Mouse (Mus musculus): ENCODE results near the gene Capzb. TPM values are rescaled to one million over a fixed set of nuclear protein-coding genes. Genes with fewer than 3 reads are reported as not detected.
A peak's percentile ranks its signal among the peaks of the same experiment; 100 is the strongest.

Capzb gene
- total RNA-seq, 2 experiments from 2014 or later = 157 to 415 TPM

- no peak for ATAC-seq (replicated peaks; ENCODE audit: poor library complexity)
Measured at GRCm38 (mm10) chr4:139179218-139179617, 13.5 kb upstream of the Capzb start.

- ATAC-seq (replicated peaks; ENCODE audit: poor library complexity) = peak; percentile 94
Measured at GRCm38 (mm10) chr4:139179731-139180625, 12.7 kb upstream of the Capzb start.

GRCm38 (mm10) chr4:139182511-139182910 is 10.2 kb upstream of the Capzb start:
- no peak for ATAC-seq (replicated peaks; ENCODE audit: poor library complexity)

- ATAC-seq (replicated peaks; ENCODE audit: poor library complexity) = no peak
Measured at GRCm38 (mm10) chr4:139185766-139186442, 6.8 kb upstream of the Capzb start.

- ATAC-seq (replicated peaks; ENCODE audit: poor library complexity) = peak; percentile 40
Measured at GRCm38 (mm10) chr4:139187930-139188329, 4.8 kb upstream of the Capzb start.

GRCm38 (mm10) chr4:139191605-139192498 is 847 bp upstream of the Capzb start:
- ATAC-seq (replicated peaks; ENCODE audit: poor library complexity) = no peak

DNA sequence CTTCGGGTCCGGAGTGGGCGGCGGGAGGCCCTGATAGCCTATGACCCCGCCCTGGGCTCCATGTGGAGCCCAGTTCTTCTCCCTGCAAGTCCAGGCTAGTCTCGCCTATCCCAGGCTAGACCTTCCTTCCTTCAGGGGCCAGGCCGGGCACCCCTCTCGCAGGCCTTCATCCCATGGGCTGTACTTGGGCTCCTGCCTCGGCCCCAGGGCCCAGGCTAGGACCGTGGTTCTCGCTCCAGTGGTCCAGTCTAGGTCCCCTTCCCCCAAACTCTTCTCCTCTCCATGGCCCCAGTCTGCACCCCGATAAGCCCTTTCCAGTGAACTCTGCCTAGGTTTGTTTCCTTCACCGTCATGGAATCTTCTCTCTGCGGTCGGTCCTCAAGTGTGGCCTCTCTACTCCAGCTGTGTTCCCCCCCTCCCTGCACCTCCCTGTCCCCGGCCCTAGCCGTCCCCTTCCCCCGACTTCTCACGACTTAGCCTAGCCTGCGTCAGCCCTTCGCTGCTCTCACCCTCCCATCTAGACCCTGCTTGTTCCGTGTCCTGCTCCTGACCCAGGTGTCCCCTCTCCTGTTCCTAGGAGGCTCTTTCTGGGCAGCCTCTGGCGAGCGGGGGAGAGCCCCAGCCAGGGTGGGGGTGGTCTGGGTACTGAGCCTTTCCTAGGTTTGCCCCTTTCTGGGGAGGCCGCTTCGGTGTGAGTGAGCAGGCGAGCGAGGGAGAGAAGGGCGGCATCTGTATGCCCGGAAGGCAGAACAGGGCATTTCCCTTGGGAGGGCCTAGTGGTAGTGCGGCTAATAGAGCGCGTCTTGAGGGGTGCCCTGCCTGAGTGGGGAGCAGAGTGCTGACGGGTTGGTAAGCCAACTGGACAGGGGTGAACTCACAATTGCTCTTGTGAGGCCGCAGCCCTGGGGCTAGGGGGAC is 736 bp downstream of the Capzb start:
- ATAC-seq (replicated peaks; ENCODE audit: poor library complexity) = 0 out of 2 replicates have a peak, but pooled peaks have one; percentile 5

- ATAC-seq (replicated peaks; ENCODE audit: poor library complexity) = no peak
Measured at GRCm38 (mm10) chr4:139195101-139195500, 2.4 kb downstream of the Capzb start.

- peak; percentile 7; the same call in 1 of the 2 replicates for ATAC-seq (replicated peaks; ENCODE audit: poor library complexity)
Measured at GRCm38 (mm10) chr4:139196464-139196863, 3.8 kb downstream of the Capzb start.

- no peak for ATAC-seq (replicated peaks; ENCODE audit: poor library complexity)
Measured at GRCm38 (mm10) chr4:139196949-139197348, 4.2 kb downstream of the Capzb start.

DNA sequence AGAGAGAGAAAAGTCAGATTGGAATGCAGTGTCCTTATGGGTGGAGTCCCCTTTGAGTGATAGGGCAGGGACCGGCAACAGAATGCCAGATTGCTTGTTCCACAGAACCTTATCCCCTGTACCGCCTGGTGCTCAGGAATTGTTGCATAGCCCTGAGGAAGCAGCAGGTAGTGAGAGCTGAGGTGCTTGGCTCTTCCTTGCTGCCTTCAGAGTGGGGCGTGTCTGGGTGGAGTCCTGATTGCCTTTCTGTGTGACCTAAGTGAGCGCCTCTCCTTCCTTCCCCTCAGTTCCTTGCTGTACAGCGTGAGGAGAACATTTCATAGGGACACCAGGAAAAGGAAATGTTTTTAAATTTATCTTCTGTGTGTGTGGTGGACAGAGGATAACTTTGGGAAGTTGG is 4.8 kb downstream of the Capzb start:
- no peak for ATAC-seq (replicated peaks; ENCODE audit: poor library complexity)

GRCm38 (mm10) chr4:139198004-139198689 is 5.4 kb downstream of the Capzb start:
- peak; percentile 25 for ATAC-seq (replicated peaks; ENCODE audit: poor library complexity)

- ATAC-seq (replicated peaks; ENCODE audit: poor library complexity) = peak; percentile 24
Measured at GRCm38 (mm10) chr4:139199126-139199525, 6.4 kb downstream of the Capzb start.

- ATAC-seq (replicated peaks; ENCODE audit: poor library complexity) = peak; percentile 47
Measured at GRCm38 (mm10) chr4:139199703-139200340, 7.1 kb downstream of the Capzb start.

- no peak for ATAC-seq (replicated peaks; ENCODE audit: poor library complexity)
Measured at GRCm38 (mm10) chr4:139200946-139201345, 8.2 kb downstream of the Capzb start.

DNA sequence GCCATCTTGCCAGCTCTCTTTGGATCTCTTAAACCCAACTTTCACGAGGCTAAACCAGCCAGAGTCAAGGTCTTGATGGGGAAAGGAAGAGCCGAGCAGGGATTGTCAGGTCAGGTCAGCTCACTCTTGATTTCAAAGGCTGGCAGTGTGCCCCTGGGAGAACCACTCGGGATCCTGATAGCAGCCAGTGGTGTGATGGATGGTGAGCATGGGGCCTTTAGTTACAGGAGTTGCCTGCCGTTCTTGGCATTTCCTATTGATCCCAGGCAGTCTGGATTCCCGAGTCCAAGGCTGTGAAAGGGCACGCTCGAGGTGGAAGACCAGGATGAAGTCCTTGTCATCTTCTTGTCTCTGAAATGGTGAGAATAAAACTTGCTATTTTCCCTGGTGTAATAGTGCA is 9.9 kb downstream of the Capzb start:
- no peak for ATAC-seq (replicated peaks; ENCODE audit: poor library complexity)

GRCm38 (mm10) chr4:139203381-139203780 is 10.7 kb downstream of the Capzb start:
- ATAC-seq (replicated peaks; ENCODE audit: poor library complexity) = no peak

DNA sequence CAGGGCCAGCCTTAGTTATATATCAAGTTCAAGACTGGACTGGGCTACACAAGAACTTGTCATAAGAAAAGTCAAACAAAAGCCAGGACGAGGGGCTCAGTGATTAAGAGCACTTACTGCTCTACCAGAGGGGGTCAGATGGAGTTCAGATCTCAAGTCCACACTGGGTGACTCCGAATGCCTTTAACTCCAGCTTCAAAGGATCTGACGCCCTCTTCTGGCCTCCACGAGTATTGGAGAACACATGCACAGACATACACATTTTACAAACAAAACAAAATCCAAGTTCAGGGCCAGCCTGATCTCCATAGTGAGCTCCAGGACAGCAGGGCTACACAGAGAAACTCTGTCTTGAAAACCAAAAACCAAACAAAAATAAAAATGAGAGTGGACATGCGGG is 13.1 kb downstream of the Capzb start:
- peak; percentile 53 for ATAC-seq (replicated peaks; ENCODE audit: poor library complexity)

All from megakaryocyte progenitor cell, adult 5-6 weeks (primary cell).